Mouse (Mus musculus): ENCODE measurements at regions not wholly inside any gene's neighbourhood (a gene's known extent, or its start where the extent isn't known, plus 50 kb on each side); places are given as distances from the start of the nearest gene placed in this dataset.
"Not testable (repeated sequence)": the region's sequence is repeated elsewhere in the genome, so short reads cannot be mapped to it uniquely, and the experiment has no call there.

- no peaks in the 10 kb centered on the region for H3K27me3 ChIP-seq (ENCODE audit: low read depth, poor library complexity, severe bottlenecking)
- H3K4me1 ChIP-seq: no peaks in the 10 kb centered on the region
- H3K4me3 ChIP-seq: no peak overlapping the region
- no peak for DNase-seq (ENCODE audit: low spot score)
- 93% methylated on average over 11 of the region's 11 CpGs for WGBS
- H3K9me3 ChIP-seq (replicated peaks): peaks cover 6% of the 10 kb centered on the region; the same call in 1 of the 2 replicates
- no peaks in the 10 kb centered on the region for H3K36me3 ChIP-seq
- no peak overlapping the region for H3K27ac ChIP-seq (replicated peaks)
Observed at GRCm38 (mm10) chr5:64692335-64692734, 110.9 kb upstream of the Klf3 start.

- H3K36me3 ChIP-seq: no peaks in the 10 kb centered on the region
- no peak for DNase-seq (ENCODE audit: low spot score)
- no peak overlapping the region for H3K4me3 ChIP-seq
- WGBS: 92% methylated on average over 8 of the region's 8 CpGs
- H3K9me3 ChIP-seq (replicated peaks): peaks cover 6% of the 10 kb centered on the region; the same call in 1 of the 2 replicates
- 0 out of 2 replicates have a peak overlapping the region, but pooled peaks have one; percentile 6 for H3K27ac ChIP-seq (replicated peaks)
- H3K27me3 ChIP-seq (ENCODE audit: low read depth, poor library complexity, severe bottlenecking): no peaks in the 10 kb centered on the region
- H3K4me1 ChIP-seq: no peaks in the 10 kb centered on the region
Observed at GRCm38 (mm10) chr5:64693616-64694015, 109.6 kb upstream of the Klf3 start.

- WGBS: 70% methylated on average over 8 of the region's 8 CpGs
- peaks cover 6% of the 10 kb centered on the region; the same call in 1 of the 2 replicates for H3K9me3 ChIP-seq (replicated peaks)
- H3K27ac ChIP-seq (replicated peaks): no peak overlapping the region
- no peak overlapping the region for H3K4me3 ChIP-seq
- H3K36me3 ChIP-seq: no peaks in the 10 kb centered on the region
- no peaks in the 10 kb centered on the region for H3K4me1 ChIP-seq
- H3K27me3 ChIP-seq (ENCODE audit: low read depth, poor library complexity, severe bottlenecking): no peaks in the 10 kb centered on the region
- no peak for DNase-seq (ENCODE audit: low spot score)
Observed at GRCm38 (mm10) chr5:64694606-64695005, 108.6 kb upstream of the Klf3 start.

- Histone ChIP-seq H3K27ac (replicated peaks) (0 out of 2 replicates have a peak overlapping the region, but pooled peaks have one; percentile 13), H3K36me3 (no peaks in the 10 kb centered on the region), H3K4me3 (no peak overlapping the region), H3K27me3 (ENCODE audit: low read depth, poor library complexity, severe bottlenecking) (no peaks in the 10 kb centered on the region), H3K4me1 (peaks cover under 1% of the 10 kb centered on the region; the same call in 1 of the 2 replicates), H3K9me3 (replicated peaks) (peaks cover 6% of the 10 kb centered on the region; the same call in 1 of the 2 replicates)
- 91% methylated on average over 14 of the region's 14 CpGs for WGBS
- no peak for DNase-seq (ENCODE audit: low spot score)
Observed at GRCm38 (mm10) chr5:64696099-64696498, 107.1 kb upstream of the Klf3 start.

- no peak for DNase-seq (ENCODE audit: low spot score)
- Histone ChIP-seq H3K36me3 (no peaks in the 10 kb centered on the region), H3K27ac (replicated peaks) (no peak overlapping the region), H3K4me1 (peaks cover 12% of the 10 kb centered on the region), H3K4me3 (no peak overlapping the region), H3K9me3 (replicated peaks) (peaks cover 6% of the 10 kb centered on the region; the same call in 1 of the 2 replicates), H3K27me3 (ENCODE audit: low read depth, poor library complexity, severe bottlenecking) (no peaks in the 10 kb centered on the region)
- 91% methylated on average over 5 of the region's 5 CpGs for WGBS
Observed at GRCm38 (mm10) chr5:64697466-64697865, 105.7 kb upstream of the Klf3 start.

- no peak for DNase-seq (ENCODE audit: low spot score)
- 93% methylated on average over 6 of the region's 6 CpGs for WGBS
Observed at GRCm38 (mm10) chr5:64698458-64699116, 104.6 kb upstream of the Klf3 start.

GRCm38 (mm10) chr5:64700030-64700429 lies 103.2 kb upstream of the Klf3 start:
- Histone ChIP-seq H3K4me3 (no peak overlapping the region), H3K36me3 (no peaks in the 10 kb centered on the region), H3K9me3 (replicated peaks) (no peaks in the 10 kb centered on the region), H3K27me3 (ENCODE audit: low read depth, poor library complexity, severe bottlenecking) (no peaks in the 10 kb centered on the region), H3K4me1 (peaks cover 21% of the 10 kb centered on the region), H3K27ac (replicated peaks) (no peak overlapping the region)
- WGBS: 92% methylated on average over 6 of the region's 6 CpGs
- DNase-seq (ENCODE audit: low spot score): no peak

More at GRCm38 (mm10) chr5:64698458-64699116, 104.6 kb upstream of the Klf3 start:
- Histone ChIP-seq H3K27ac (replicated peaks) (no peak overlapping the region), H3K4me3 (no peak overlapping the region), H3K9me3 (replicated peaks) (peaks cover 4% of the 10 kb centered on the region; the same call in 1 of the 2 replicates), H3K4me1 (peaks cover 21% of the 10 kb centered on the region), H3K36me3 (no peaks in the 10 kb centered on the region), H3K27me3 (ENCODE audit: low read depth, poor library complexity, severe bottlenecking) (no peaks in the 10 kb centered on the region)

- H3K4me3 ChIP-seq: no peak overlapping the region
- no peak for DNase-seq (ENCODE audit: low spot score)
- H3K27me3 ChIP-seq (ENCODE audit: low read depth, poor library complexity, severe bottlenecking): no peaks in the 10 kb centered on the region
- no peaks in the 10 kb centered on the region for H3K9me3 ChIP-seq (replicated peaks)
- peak overlapping the region; percentile 81 for H3K27ac ChIP-seq (replicated peaks)
- 70% methylated on average over 14 of the region's 14 CpGs for WGBS
- H3K36me3 ChIP-seq: no peaks in the 10 kb centered on the region
- H3K4me1 ChIP-seq: peaks cover 21% of the 10 kb centered on the region
Observed at GRCm38 (mm10) chr5:64701219-64701779, 101.9 kb upstream of the Klf3 start.

- Histone ChIP-seq H3K36me3 (no peaks in the 10 kb centered on the region), H3K9me3 (replicated peaks) (no peaks in the 10 kb centered on the region; the same call in 1 of the 2 replicates), H3K27me3 (ENCODE audit: low read depth, poor library complexity, severe bottlenecking) (no peaks in the 10 kb centered on the region), H3K4me3 (no peak overlapping the region), H3K27ac (replicated peaks) (peak overlapping the region; percentile 81), H3K4me1 (peaks cover 21% of the 10 kb centered on the region)
- peak; percentile 34 for DNase-seq (ENCODE audit: low spot score)
- 31% methylated on average over 7 of the region's 7 CpGs for WGBS
Observed at GRCm38 (mm10) chr5:64701780-64702231, 101.4 kb upstream of the Klf3 start.

- not testable (repeated sequence) for DNase-seq (ENCODE audit: low spot score); H3K4me3 ChIP-seq; H3K27me3 ChIP-seq (ENCODE audit: low read depth, poor library complexity, severe bottlenecking); H3K9me3 ChIP-seq (replicated peaks); H3K36me3 ChIP-seq
- Histone ChIP-seq H3K4me1 (peaks cover 21% of the 10 kb centered on the region), H3K27ac (replicated peaks) (peak overlapping the region; percentile 81)
- WGBS: 41% methylated on average over 1 of the region's 1 CpGs
Observed at GRCm38 (mm10) chr5:64702404-64702803, 100.8 kb upstream of the Klf3 start.

- Histone ChIP-seq H3K9me3 (replicated peaks) (no peaks in the 10 kb centered on the region; the same call in 1 of the 2 replicates), H3K4me1 (peaks cover 21% of the 10 kb centered on the region), H3K27me3 (ENCODE audit: low read depth, poor library complexity, severe bottlenecking) (no peaks in the 10 kb centered on the region), H3K36me3 (no peaks in the 10 kb centered on the region), H3K27ac (replicated peaks) (peak overlapping the region; percentile 76), H3K4me3 (no peak overlapping the region)
- DNase-seq (ENCODE audit: low spot score): peak; percentile 23
- whole genome bisulfite sequencing: 67% methylated on average over 9 of the region's 9 CpGs
Observed at GRCm38 (mm10) chr5:64703091-64703872, 99.9 kb upstream of the Klf3 start.

GRCm38 (mm10) chr5:64704144-64704543 lies 99.0 kb upstream of the Klf3 start:
- WGBS: 84% methylated on average over 7 of the region's 7 CpGs
- Histone ChIP-seq H3K27me3 (ENCODE audit: low read depth, poor library complexity, severe bottlenecking) (no peaks in the 10 kb centered on the region), H3K27ac (replicated peaks) (0 out of 2 replicates have a peak overlapping the region, but pooled peaks have one; percentile 2), H3K4me1 (peaks cover 24% of the 10 kb centered on the region), H3K9me3 (replicated peaks) (no peaks in the 10 kb centered on the region; the same call in 1 of the 2 replicates), H3K36me3 (no peaks in the 10 kb centered on the region), H3K4me3 (no peak overlapping the region)
- DNase-seq (ENCODE audit: low spot score): no peak

All from midbrain, embryonic 10.5 days (tissue).